Mouse (Mus musculus): ENCODE measurements around the gene Prf1.

DNA sequence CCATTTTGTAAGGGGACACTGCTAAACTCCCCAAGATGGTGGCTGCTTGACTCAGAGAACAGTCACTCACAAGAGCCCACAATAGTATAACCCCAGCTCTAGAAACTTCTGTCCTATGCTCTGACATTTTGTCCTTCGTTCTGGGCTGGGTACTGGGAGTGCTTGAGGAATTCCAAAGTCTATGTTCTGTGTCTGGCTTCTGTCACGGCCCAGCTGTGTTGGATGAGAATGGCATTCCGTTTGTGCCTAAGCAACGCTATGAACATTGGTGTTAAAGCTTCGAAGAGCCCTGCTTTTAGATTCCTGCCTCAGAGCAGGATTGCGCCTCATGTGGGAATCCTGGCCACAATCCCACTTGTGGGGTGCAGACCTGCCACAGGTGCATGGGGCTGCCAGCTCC lies 14.5 kb downstream of the Prf1 start:
- TF ChIP-seq CTCF (IDR thresholded peaks at IDR 0.05; ENCODE audit: low read depth): no peak
- no peak for TF ChIP-seq EP300 (IDR thresholded peaks at IDR 0.05; ENCODE audit: low read depth)

All from heart, postnatal 0 days (tissue).